Mouse (Mus musculus): ENCODE results near the gene Atg5. TPM values are rescaled to one million over a fixed set of nuclear protein-coding genes. Genes with fewer than 3 reads are reported as not detected.

Atg5 gene
- polyA plus RNA-seq, 2 experiments from 2014 or later = 38.8 to 57.3 TPM

GRCm38 (mm10) chr10:44391509-44392290 is 123.5 kb downstream of the Atg5 start:
- ATAC-seq = no peak

DNA sequence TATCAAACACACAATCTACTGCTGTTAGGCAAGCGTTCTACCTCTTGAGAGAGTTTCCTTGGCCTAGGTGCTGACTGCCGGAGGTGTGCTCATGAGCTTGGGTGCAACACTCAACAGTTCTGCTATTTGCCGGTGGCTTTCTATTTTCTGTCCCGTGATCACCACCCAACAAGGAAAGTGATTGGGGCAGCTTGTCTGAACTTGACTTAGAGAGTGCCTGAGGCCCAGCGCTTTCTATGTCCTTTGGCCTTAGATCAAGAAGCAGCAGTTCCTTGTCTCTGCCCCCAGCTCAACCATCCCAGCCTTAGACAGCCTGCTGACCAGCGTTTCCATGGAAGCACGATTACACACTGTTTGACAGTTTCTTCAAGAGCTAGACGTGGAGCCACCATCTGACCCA is 124.7 kb downstream of the Atg5 start:
- ATAC-seq = no peak

DNA sequence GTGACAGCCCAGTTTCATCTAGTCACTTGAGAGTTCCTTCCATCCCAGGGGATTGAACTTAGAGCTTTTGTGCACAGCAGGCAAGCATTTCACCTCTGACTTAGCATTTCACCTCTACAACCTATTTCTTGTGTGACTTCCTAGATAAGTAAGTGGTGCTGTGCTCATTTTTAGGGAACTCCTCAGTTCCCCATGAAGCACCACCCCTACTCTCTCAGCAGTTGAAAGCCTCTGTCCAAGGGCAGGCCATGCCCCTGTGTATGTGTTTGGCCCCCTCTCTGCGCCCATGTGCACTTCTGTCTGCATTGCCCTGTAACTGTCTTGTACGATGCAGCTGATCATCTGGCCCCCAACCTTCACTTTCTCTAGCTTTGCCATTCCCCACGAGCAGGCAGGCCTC is 132.0 kb downstream of the Atg5 start:
- no peak for ATAC-seq

- ATAC-seq = peak; percentile 47
Measured at GRCm38 (mm10) chr10:44400602-44401001, 132.4 kb downstream of the Atg5 start.

- ATAC-seq = no peak
Measured at GRCm38 (mm10) chr10:44401600-44401999, 133.4 kb downstream of the Atg5 start.

DNA sequence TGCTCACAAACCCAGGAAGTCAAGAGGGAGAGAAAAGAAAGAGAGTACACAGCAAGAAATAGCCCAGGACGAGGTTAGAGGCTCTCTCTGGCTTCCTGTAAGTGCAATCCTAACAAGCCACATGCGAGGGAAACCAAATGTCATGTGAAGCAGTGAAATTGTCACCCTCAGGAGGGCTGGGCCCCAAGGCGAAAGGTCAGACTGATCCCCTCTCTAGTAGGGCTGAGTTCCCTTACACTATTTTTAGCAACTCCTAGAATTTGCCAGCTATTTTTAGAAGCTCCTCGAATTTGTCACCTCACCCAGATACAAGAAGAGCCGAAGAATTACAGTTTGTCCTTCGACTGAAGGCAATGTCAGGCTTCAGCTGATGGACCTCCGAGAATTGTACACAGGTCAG is 135.3 kb downstream of the Atg5 start:
- peak; percentile 36 for ATAC-seq

- no peak for ATAC-seq
Measured at GRCm38 (mm10) chr10:44409054-44409453, 140.9 kb downstream of the Atg5 start.

- no peak for ATAC-seq
Measured at GRCm38 (mm10) chr10:44409958-44410357, 141.8 kb downstream of the Atg5 start.

Other genes with a start within 250 kb of the Atg5 start
- gene Crybg1, start 119.5 kb upstream of the Atg5 start, polyA plus RNA-seq (2017; shearing (Covaris generic)) = 10 to 100 TPM; 21.7 to 23.7 TPM

Data from activated CD4-positive, CD25-positive, alpha-beta regulatory T cell, adult 4 months (primary cell).